Mouse (Mus musculus) monocyte, adult 59 days (primary cell): ENCODE measurements around the gene 1700017N19Rik. TPM values are rescaled to one million over a fixed set of nuclear protein-coding genes. Genes with fewer than 3 reads are reported as not detected.

ENCODE experiments used
- total RNA-seq, 2 experiments: library from RNA; stranded (reverse); gene quantifications; one replicate each; pipeline ENCODE4 v1.2.4; 2023

The 1700017N19Rik gene
- not detected for total RNA-seq

DNA sequence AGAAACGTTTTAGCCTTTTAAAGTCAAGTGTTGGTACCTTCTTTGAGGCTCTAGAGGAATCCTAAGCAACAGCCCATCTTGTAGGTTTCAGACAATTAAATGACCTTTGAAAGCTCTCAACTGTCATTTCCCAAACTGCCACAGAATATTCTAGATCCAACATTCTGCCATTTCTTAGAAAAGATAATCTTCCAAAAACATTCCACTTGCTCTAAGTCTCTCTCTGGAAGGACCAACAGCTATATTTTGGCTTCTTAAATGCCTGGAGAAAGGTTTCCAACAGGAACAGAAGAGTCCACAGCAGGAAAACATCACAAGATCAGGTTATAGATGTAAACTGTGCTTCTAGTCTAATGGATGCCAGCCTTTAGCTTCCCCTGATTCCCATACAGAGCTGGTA, at the start of gene 1700017N19Rik, which contains the start of gene 4930430F08Rik:
Gene 1700017N19Rik (plus strand): TSS at position 162 of the 400 bp plus-strand sequence.
Gene 4930430F08Rik (minus strand): TSS at position 101 of the 400 bp plus-strand sequence.

Other genes starting within 250 kb of the 1700017N19Rik start
- gene Gm4302, start 249.6 kb upstream of the 1700017N19Rik start, total RNA-seq: not detected
- gene Gm4303, start 244.5 kb upstream of the 1700017N19Rik start, total RNA-seq: not detected
- gene Gm4305, start 239.4 kb upstream of the 1700017N19Rik start, total RNA-seq: not detected
- not detected for gene Gm4307, start 229.1 kb upstream of the 1700017N19Rik start, total RNA-seq
- gene Gm4312, start 207.9 kb upstream of the 1700017N19Rik start, total RNA-seq: not detected
- gene Tmtc3, start 103.1 kb upstream of the 1700017N19Rik start, total RNA-seq: 10 to 100 TPM; 11.7 to 12.5 TPM
- gene Cep290, start 102.9 kb upstream of the 1700017N19Rik start, total RNA-seq: 1 to 10 TPM; 5.3 to 6.7 TPM
- 1 to 10 TPM; 3.3 to 6.6 TPM for gene 4930430F08Rik, start 61 bp upstream of the 1700017N19Rik start, total RNA-seq